Mouse (Mus musculus): ENCODE measurements at regions not wholly inside any gene's neighbourhood (a gene's known extent, or its start where the extent isn't known, plus 50 kb on each side); places are given as distances from the start of the nearest gene placed in this dataset.

DNA sequence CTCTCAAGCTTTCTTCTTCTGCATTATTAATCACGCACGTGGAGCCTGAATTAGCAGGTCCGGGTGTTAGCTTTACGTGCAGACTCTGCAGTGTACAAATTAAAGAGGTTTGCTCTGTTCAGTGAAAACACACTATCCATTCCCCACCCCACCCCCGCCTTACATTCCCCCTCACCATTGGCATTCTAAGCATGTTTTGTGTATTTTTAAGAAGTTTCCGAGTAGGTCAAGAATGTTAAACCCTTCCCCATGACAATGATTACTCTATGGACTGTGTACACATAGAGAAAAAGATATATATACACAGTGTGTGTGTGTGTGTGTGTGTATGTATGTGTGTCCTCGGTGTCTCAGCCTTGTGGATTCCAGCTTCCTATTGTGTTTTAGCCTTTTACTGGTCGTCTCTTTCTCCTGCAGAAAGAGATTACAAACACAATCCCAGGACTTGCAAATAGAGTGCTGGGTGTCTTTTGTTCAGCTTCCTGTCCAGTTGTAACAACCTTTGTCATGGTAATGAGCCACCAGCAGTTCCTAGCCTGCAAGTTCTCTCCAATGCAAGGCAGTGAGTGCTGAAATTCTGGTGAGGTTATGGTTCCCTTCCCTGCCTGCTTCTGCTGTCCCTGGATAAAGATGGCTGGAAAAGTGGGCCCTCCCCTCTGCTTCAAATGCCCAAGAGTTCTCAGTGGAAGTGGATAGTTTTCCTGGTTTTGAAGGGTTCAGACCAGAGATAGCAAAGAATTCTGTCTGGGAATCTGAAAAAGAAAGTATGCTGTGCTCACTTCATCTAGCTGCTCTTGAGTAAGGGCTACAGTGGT, 234.1 kb downstream of the Cd83 start:
- H3K27ac ChIP-seq: no peak overlapping the region
- H3K4me2 ChIP-seq: no peak overlapping the region
- H3K36me3 ChIP-seq: no peaks in the 10 kb centered on the region
- no peaks in the 10 kb centered on the region for H3K27me3 ChIP-seq
- 43% methylated on average over 8 of the region's 8 CpGs for WGBS (ENCODE audit: insufficient replicate concordance)
- ATAC-seq (ENCODE audit: low read depth) (no peak), DNase-seq (no peak)
- H3K4me3 ChIP-seq (replicated peaks): no peak overlapping the region
- H3K4me1 ChIP-seq (replicated peaks): no peaks in the 10 kb centered on the region
- no peaks in the 10 kb centered on the region for H3K9me3 ChIP-seq (replicated peaks)
- no peak overlapping the region for H3K9ac ChIP-seq

GRCm38 (mm10) chr13:44019304-44019583, 234.7 kb downstream of the Cd83 start:
- no peak overlapping the region for H3K9ac ChIP-seq
- H3K9me3 ChIP-seq (replicated peaks): no peaks in the 10 kb centered on the region
- no peaks in the 10 kb centered on the region for H3K36me3 ChIP-seq
- H3K4me1 ChIP-seq (replicated peaks): no peaks in the 10 kb centered on the region
- no peaks in the 10 kb centered on the region for H3K27me3 ChIP-seq
- no peak overlapping the region for H3K27ac ChIP-seq
- ATAC-seq (ENCODE audit: low read depth) (no peak), DNase-seq (no peak)
- no peak overlapping the region for H3K4me3 ChIP-seq (replicated peaks)
- no peak overlapping the region for H3K4me2 ChIP-seq

- H3K9me3 ChIP-seq (replicated peaks): no peaks in the 10 kb centered on the region
- H3K27me3 ChIP-seq: no peaks in the 10 kb centered on the region
- WGBS (ENCODE audit: insufficient replicate concordance): 45% methylated on average over 7 of the region's 7 CpGs
- no peak overlapping the region for H3K4me3 ChIP-seq (replicated peaks)
- DNase-seq (no peak), ATAC-seq (ENCODE audit: low read depth) (no peak)
- no peak overlapping the region for H3K4me2 ChIP-seq
- no peak overlapping the region for H3K9ac ChIP-seq
- H3K36me3 ChIP-seq: no peaks in the 10 kb centered on the region
- H3K4me1 ChIP-seq (replicated peaks): no peaks in the 10 kb centered on the region
- H3K27ac ChIP-seq: no peak overlapping the region
These were observed 236.3 kb downstream of the Cd83 start for GRCm38 (mm10) chr13:44020851-44021250.

DNA sequence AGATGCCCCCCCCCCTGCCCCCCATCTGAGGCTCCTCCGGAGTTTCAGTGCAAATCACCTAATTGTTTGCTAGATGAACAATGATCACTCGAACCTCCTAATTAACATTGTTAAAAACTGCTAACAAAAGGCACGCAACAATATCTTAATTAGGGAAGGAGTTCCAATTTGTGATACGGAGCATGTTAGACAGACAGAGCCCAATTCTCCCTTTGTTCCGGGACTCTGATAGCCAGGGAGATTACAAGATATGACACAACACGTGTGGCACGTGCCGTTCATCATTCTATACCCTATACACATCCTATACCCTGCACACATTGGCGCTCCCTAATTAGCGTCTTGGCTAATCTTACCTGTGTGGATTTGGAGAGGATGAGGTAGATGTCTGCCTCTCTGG, 237.5 kb downstream of the Cd83 start:
- WGBS (ENCODE audit: insufficient replicate concordance): 74% methylated on average over 10 of the region's 10 CpGs
- DNase-seq (no peak), ATAC-seq (ENCODE audit: low read depth) (no peak)
- H3K4me2 ChIP-seq: no peak overlapping the region
- no peaks in the 10 kb centered on the region for H3K9me3 ChIP-seq (replicated peaks)
- H3K36me3 ChIP-seq: no peaks in the 10 kb centered on the region
- no peaks in the 10 kb centered on the region for H3K4me1 ChIP-seq (replicated peaks)
- H3K27ac ChIP-seq: no peak overlapping the region
- no peaks in the 10 kb centered on the region for H3K27me3 ChIP-seq
- no peak overlapping the region for H3K9ac ChIP-seq
- H3K4me3 ChIP-seq (replicated peaks): no peak overlapping the region

- Histone ChIP-seq H3K4me2 (no peak overlapping the region), H3K27ac (no peak overlapping the region), H3K4me3 (replicated peaks) (no peak overlapping the region), H3K36me3 (no peaks in the 10 kb centered on the region), H3K27me3 (no peaks in the 10 kb centered on the region), H3K4me1 (replicated peaks) (no peaks in the 10 kb centered on the region), H3K9me3 (replicated peaks) (no peaks in the 10 kb centered on the region), H3K9ac (no peak overlapping the region)
- 36% methylated on average over 3 of the region's 3 CpGs for WGBS (ENCODE audit: insufficient replicate concordance)
- ATAC-seq (ENCODE audit: low read depth): no peak
- no peak for DNase-seq
These were observed 240.0 kb downstream of the Cd83 start for GRCm38 (mm10) chr13:44024612-44025011.

DNA sequence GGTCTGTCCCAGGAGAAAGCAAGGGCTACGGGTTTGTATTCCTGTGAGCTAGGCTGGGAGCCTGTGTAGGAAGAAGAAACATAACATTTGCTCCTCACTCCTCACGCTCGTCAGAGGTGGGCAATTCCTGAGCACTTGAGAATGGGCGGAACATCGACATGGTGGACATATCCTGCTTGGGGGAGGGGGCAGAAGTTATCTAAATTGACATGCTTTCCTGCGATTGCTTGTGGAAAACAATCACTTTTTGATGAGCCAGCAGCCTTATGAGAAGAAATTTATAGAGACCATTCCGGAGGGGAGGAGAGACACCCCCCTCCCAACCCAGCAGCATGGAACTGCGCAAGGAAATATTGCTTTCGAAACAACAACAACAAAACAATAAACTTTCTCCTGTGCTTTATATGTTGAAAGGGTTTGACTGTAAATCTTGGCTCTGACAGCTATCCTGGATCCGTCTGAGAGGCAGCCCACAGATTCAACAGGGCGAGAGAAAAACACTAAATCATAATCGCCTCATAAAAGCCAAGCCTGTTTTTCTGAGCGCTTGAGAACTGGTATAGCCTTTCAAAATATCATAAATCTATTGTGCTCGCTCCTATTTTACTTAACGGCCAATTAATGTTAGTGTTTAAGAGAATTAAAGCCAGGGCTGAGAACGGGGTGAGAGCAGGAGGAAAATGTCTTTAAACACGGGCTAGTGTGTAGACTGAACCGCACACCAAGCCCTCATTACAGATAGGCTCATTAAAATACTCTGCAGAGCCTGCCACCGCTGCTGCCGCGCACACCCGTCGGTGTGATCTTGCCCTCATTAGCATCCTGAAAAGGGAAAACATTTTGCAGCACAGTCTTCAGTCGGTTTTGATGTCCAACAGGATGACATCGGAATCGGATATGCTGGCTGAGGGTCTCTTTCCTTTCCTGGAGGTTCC, 242.0 kb downstream of the Cd83 start:
- Histone ChIP-seq H3K4me3 (replicated peaks) (no peak overlapping the region), H3K4me1 (replicated peaks) (no peaks in the 10 kb centered on the region), H3K27me3 (no peaks in the 10 kb centered on the region), H3K27ac (no peak overlapping the region), H3K36me3 (no peaks in the 10 kb centered on the region), H3K4me2 (no peak overlapping the region), H3K9me3 (replicated peaks) (no peaks in the 10 kb centered on the region), H3K9ac (no peak overlapping the region)
- ATAC-seq (ENCODE audit: low read depth) (no peak), DNase-seq (no peak)
- WGBS (ENCODE audit: insufficient replicate concordance): 43% methylated on average over 26 of the region's 26 CpGs

GRCm38 (mm10) chr13:44028081-44028480, 243.5 kb downstream of the Cd83 start:
- no peak overlapping the region for H3K4me3 ChIP-seq (replicated peaks)
- no peak overlapping the region for H3K9ac ChIP-seq
- ATAC-seq (ENCODE audit: low read depth): no peak
- H3K27me3 ChIP-seq: no peaks in the 10 kb centered on the region
- 80% methylated on average over 6 of the region's 6 CpGs for WGBS (ENCODE audit: insufficient replicate concordance)
- H3K4me1 ChIP-seq (replicated peaks): no peaks in the 10 kb centered on the region
- H3K36me3 ChIP-seq: no peaks in the 10 kb centered on the region
- H3K27ac ChIP-seq: no peak overlapping the region
- H3K9me3 ChIP-seq (replicated peaks): no peaks in the 10 kb centered on the region
- DNase-seq: no peak
- H3K4me2 ChIP-seq: no peak overlapping the region

DNA sequence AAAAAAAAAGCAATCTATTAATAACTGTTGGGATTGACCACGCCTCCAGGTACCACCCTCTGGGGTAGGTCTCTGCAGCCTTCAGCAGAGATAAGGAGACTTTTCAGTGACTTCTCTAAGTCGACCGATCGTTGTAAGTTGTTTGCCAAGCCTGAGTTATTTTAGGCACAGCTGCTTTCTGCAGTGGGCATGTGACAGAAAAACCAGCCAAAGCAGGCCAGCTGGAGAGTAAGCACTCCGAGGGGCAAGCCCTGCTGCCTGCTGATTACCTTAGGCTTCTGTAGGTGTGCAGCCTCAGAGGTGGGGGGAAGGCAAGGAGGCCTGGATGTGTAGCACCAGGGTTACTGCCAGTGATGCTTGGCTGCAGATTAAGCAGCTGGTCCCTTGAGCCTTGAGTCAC, 246.0 kb downstream of the Cd83 start:
- Histone ChIP-seq H3K9me3 (replicated peaks) (no peaks in the 10 kb centered on the region), H3K27me3 (no peaks in the 10 kb centered on the region), H3K27ac (no peak overlapping the region), H3K4me2 (no peak overlapping the region), H3K4me3 (replicated peaks) (no peak overlapping the region), H3K4me1 (replicated peaks) (no peaks in the 10 kb centered on the region), H3K36me3 (no peaks in the 10 kb centered on the region), H3K9ac (no peak overlapping the region)
- no peak for ATAC-seq (ENCODE audit: low read depth)
- WGBS (ENCODE audit: insufficient replicate concordance): 15% methylated on average over 5 of the region's 5 CpGs
- DNase-seq: no peak

- H3K27me3 ChIP-seq: no peaks in the 10 kb centered on the region
- no peak overlapping the region for H3K4me2 ChIP-seq
- no peaks in the 10 kb centered on the region for H3K4me1 ChIP-seq (replicated peaks)
- no peak overlapping the region for H3K4me3 ChIP-seq (replicated peaks)
- WGBS (ENCODE audit: insufficient replicate concordance): 71% methylated on average over 8 of the region's 8 CpGs
- DNase-seq (no peak), ATAC-seq (ENCODE audit: low read depth) (no peak)
- H3K9me3 ChIP-seq (replicated peaks): no peaks in the 10 kb centered on the region
- no peak overlapping the region for H3K9ac ChIP-seq
- no peak overlapping the region for H3K27ac ChIP-seq
- no peaks in the 10 kb centered on the region for H3K36me3 ChIP-seq
These were observed 253.3 kb downstream of the Cd83 start for GRCm38 (mm10) chr13:44037774-44038294.

- H3K27ac ChIP-seq: no peak overlapping the region
- no peaks in the 10 kb centered on the region for H3K9me3 ChIP-seq (replicated peaks)
- no peak overlapping the region for H3K4me3 ChIP-seq (replicated peaks)
- WGBS (ENCODE audit: insufficient replicate concordance): 43% methylated on average over 7 of the region's 7 CpGs
- H3K9ac ChIP-seq: no peak overlapping the region
- H3K36me3 ChIP-seq: no peaks in the 10 kb centered on the region
- H3K4me1 ChIP-seq (replicated peaks): no peaks in the 10 kb centered on the region
- ATAC-seq (ENCODE audit: low read depth) (no peak), DNase-seq (no peak)
- no peak overlapping the region for H3K4me2 ChIP-seq
- H3K27me3 ChIP-seq: no peaks in the 10 kb centered on the region
These were observed 253.7 kb downstream of the Cd83 start for GRCm38 (mm10) chr13:44038322-44038721.

DNA sequence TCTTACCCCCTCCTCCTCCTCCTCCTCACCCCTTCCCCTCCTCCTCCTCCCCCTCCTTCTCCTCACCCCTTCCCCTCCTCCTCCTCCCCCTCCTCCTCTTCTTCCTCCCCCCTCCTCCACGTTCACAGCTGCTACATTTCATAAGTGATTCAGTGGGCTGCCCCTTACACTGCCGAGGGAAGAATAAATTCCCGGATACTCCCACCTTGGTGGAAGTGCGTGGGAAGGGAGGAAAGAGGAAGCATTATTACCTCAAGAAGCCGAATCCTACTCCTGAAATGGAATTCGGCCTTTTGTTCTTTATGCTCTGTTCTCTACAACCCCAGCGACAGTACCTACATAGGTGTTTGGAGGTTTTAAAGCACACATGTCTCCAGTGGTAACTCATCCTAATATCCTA, 256.1 kb downstream of the Cd83 start:
- no peaks in the 10 kb centered on the region for H3K36me3 ChIP-seq
- no peak overlapping the region for H3K9ac ChIP-seq
- 64% methylated on average over 6 of the region's 7 CpGs for WGBS (ENCODE audit: insufficient replicate concordance)
- no peaks in the 10 kb centered on the region for H3K27me3 ChIP-seq
- no peaks in the 10 kb centered on the region for H3K9me3 ChIP-seq (replicated peaks)
- no peak overlapping the region for H3K4me2 ChIP-seq
- ATAC-seq (ENCODE audit: low read depth): no peak
- no peak overlapping the region for H3K27ac ChIP-seq
- no peaks in the 10 kb centered on the region for H3K4me1 ChIP-seq (replicated peaks)
- no peak overlapping the region for H3K4me3 ChIP-seq (replicated peaks)
- DNase-seq: no peak
